Mouse (Mus musculus): ENCODE data around the gene Gm10401.

The Gm10401 gene

DNA sequence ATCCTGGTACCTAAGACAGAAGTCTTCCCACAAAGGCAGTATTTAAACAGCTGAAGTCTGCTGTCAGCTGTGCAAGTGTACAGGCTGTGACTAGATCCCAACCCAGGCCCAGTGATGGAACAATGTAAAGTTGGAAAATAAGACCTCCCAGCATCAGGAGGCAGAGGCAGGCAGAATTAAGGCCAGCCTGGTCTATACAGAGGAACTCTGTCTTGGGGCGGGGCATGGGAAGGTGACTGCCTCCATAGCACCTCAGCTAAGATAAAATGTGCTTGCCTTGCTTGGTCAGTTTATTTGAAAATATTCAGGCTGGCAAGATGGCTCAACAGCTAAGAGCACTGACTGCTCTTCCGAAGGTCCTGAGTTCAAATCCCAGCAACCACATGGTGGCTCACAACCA lies 27.6 kb downstream of the Gm10401 start:
- no peak for DNase-seq (ENCODE audit: low read depth, low spot score)

DNA sequence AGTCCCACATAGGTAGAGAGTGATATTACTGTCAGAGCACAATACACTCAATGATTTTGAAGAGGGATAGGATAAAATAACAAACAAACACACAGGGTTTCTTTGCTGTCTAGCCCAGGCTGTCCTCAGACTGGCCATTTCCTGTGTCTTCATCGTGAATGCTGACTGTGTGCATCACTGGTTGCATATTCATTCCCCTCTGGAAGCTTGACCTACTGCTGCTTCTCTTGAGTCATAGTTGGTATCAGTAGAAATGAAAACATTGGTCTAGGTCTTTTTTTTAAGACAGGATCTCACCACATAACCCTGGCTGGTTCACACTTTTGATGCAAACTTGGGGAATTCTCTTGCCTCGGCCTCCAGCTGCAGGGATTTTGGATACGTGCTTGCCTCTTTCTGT lies 28.5 kb downstream of the Gm10401 start:
- DNase-seq (ENCODE audit: low read depth, low spot score), result no peak

DNA sequence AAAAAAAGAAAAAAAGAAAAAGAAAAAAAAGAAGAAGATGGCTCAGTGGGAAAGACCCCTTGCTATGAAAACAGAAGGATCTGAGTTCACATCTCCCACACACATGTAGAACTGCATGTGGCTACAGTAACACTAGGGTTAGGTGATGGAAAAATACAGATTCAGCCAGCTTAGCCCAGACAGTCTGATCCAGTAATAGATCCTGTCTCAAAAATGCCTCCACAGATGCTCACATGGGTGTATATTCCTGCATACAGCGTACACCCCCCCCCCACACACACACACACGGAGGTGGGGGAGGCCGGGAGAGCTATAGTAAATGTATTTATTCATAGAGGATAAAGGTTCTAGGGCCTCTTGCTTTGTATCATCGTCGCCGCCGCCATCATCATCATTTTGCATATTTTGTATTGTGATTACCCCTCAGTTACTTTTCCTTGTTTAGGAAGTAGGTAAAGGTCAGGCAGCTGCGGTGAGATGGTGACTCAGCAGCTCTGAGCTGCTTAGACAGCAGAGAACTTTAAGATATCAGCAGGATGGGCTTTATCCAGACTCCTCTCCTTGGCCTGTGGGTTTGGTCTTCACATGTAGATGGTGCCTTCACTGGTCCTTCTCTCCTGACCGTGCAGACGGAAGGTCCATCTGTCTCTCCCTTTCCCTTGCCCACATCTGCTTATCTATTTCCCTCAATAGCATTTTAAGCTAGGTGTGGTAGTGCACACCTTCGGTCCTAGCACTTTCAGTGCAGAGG lies 29.2 kb downstream of the Gm10401 start:
- DNase-seq (ENCODE audit: low read depth, low spot score), result no peak

DNA sequence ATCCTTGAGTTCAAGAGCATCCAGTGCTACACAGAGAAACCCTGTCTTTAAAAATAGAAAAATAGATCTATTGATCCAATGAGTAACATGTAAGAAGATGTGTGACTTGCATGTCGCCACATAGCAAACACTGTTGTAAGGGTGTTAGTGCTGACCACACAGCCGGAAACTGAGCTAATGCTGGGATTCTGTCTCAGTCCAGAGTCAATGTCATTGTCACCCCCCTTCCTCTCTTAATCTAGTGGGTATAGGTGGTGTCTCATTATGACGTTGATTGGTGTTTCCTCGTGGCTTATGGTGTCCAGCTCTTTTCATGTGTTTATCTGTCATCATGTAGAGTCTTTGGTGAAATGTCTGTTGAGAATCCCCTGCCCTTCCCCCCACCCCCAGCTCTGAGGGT lies 31.9 kb downstream of the Gm10401 start:
- DNase-seq (ENCODE audit: low read depth, low spot score), result no peak

DNA sequence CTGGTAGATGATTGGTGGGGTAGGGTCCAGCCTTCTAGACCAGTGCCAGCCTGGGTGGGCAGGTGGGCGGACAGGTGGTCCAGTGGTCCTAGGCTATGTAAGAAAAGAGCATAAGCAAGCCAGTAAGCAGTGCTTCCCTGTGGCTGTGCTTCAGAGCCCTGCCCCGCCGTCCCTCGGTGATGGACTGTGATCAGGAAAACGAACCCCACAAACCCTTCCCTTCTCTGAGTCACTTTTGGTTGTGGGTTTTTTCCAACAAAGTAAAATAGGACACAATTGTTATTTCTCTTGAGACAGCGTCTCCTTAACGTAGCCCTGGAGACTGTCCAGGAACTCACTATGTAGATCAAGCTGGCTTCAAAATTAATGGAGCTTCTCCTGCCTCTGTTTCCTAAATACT lies 34.7 kb downstream of the Gm10401 start:
- DNase-seq (ENCODE audit: low read depth, low spot score), result no peak

DNA sequence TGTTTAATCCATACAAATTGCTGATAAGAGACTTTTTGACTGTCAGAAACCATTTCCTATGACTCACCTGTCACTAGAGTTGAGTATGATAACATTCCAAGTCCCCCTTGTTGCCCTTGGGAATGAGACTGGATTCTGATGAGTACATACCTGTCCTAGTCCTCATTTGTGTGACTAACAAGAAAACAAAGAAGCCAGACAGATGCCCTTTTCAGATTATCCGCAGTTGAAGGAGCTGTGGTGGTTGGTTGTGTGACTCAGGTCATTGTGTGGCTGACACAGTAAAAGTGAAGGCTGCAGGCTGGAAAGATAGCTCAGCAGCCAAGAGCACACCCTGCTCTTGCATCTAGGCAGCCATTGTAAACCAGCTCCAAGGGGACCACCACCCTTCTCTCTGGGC lies 35.5 kb downstream of the Gm10401 start:
- DNase-seq (ENCODE audit: low read depth, low spot score), result no peak

DNA sequence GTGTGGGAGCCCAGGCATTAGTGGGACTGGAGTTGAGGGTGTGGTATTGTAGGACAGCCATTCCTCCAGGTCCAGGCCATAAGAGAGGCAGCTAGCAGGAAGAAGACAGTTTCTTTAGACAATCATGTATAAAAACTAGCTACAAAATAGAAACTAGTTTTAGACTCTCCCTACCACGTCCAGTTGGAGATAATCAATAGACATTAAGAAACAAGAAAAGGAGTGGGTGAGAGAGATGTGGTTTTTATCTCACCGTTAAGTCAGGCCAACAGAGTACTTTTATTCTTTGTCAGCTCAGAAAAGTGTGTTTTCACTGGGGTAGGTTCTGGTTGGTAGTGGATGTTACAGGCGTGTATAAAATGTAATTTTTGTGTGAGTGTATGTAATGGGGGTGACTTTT lies 37.1 kb downstream of the Gm10401 start:
- DNase-seq (ENCODE audit: low read depth, low spot score), result no peak

DNA sequence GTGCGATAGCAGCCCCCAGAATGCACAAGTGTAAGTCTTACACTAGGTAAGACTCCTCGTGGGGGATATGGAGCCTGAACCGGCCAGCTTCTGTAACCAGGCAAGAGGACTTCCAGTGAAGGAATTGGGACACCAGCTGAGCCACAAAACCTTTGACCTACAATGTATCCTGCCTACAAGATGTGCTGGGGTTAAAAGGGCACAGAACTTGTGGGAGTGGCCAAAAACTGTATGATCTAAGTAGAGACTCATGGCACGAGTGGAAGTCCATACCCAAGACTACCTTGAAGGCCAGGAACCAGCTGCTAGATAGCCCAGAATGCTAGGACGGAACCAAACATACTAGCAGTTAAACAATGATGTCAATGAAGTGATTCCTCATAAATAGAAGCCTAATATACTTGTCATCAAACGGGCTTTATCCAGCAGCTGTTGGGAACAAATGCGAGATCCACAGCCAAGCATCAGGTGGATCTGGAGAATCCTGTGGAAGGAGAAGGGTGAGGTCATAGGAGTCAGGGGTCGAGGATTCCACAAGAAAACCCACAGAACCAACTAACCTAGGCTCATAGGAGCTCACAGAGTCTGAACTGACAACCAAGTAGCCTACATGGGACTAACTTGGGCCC lies 37.9 kb downstream of the Gm10401 start:
- no peak for DNase-seq (ENCODE audit: low read depth, low spot score)

DNA sequence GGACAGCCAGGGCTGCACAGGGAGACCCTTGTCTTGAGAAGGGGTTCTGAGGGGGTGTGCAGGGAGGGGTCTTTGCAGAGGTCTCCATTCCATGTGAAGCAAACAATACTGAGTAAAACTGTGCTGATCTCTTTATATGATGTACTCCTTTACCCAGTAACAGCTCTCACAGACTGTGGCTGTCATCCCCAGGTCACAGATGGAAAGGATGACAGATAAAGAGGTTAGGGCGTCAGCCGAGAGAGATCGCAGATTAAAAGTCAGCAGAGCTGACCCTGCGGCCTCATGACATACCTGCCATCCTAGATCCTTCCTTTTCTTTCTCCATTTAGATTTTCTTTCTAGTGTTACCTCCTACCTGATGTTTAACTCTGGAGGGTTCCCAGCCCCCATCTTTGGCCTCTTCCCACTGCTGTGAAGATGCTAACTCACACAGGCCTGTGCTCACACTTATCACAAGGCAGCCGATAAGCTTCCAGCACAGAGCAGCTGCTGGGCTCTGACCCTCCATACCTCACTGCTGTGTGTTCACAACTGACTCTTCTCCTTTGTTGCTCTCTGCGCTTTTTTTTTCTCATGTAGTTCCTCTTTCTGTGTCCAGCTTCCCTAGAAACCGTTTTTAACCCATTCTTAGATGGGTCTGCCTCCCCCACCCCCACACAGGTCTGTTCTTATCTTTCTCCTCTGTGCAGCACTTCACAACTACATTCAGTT lies 39.4 kb downstream of the Gm10401 start:
- no peak for DNase-seq (ENCODE audit: low read depth, low spot score)

DNA sequence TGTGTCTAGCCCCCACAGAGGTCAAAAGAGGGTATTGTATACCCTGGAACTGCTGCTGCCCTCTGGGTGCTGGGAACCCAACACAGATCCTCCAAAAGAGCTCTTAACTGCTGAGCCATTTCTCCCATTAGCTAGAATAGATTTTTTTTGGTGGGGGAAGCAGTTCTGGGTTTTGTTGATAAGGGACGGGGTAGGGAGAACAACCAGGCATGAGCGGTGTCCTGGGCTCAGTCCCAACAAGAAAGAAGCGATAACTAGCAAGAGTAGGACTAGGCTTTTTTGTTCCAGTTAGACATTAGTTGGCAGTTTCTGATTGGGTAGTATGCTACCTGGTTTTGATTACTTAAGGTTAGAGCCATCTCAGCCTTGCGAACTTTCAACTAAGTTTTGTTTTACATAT lies 40.9 kb downstream of the Gm10401 start:
- no peak for DNase-seq (ENCODE audit: low read depth, low spot score)

DNA sequence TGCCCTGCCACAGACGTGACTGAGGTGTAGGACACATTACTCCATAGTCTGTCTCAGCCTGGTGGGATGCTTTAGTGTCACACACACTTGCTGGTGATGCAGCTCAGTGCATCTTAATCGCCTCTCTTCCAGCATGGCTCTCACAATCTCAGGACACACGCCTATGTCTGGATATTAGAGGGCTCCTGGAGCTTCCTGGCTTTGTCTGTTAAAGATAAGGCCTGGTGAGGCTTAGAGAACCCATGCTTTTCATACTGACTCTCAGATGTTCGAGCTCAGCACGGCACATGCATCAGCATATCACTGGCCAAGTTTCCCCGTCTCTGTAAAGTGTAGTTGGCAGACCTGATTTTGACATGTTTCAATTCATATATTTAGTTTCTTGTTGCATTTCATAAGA lies 42.7 kb downstream of the Gm10401 start:
- no peak for DNase-seq (ENCODE audit: low read depth, low spot score)

DNA sequence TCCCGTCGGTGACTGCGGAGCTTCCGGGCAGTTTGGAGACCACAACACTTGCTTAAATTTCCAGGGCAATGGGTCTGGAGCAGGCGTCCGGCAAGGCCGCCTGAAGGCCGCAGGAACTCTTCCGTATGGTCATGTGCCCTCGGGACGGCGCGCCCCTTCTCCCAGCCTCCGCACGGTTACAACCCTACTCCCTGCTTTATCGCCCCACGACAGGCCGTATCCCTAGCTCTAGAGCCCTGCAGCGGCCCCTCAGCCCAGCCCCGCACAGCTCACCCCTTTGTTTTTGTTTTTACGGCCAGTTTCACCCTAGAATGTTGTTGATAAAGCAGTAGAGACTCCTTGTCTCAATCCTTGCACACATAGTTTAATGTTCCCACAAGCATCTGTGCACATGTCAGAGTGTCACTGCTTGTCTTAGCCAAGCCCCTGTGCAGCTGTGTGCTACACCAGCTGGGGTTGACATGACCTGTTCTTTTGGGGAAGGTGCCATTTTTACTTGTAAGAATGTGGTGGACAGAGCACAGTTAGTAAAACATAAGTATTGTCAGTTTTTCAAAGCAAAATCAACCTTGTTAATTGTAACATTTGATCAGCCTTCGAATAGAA lies 44.2 kb downstream of the Gm10401 start:
- DNase-seq (ENCODE audit: low read depth, low spot score), result no peak

DNA sequence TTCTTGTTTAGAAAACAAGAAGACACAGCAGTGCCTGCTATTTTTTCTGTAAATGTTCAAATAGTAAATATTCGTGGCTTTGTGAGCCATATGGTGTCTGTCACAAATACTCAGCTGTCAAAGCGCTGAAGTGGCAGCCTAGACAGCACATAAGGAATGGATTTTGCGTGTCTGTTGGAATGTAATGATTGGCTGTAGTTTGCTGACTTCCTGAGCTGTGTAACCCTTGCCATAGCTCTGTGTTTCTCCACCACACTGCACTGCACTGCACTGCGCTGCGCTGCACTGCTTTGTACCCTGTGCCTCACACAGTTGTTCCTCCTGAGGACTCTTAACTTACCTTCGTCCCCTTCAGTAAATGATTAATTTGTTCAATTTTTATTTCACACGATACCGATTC lies 45.5 kb downstream of the Gm10401 start:
- no peak for DNase-seq (ENCODE audit: low read depth, low spot score)

DNA sequence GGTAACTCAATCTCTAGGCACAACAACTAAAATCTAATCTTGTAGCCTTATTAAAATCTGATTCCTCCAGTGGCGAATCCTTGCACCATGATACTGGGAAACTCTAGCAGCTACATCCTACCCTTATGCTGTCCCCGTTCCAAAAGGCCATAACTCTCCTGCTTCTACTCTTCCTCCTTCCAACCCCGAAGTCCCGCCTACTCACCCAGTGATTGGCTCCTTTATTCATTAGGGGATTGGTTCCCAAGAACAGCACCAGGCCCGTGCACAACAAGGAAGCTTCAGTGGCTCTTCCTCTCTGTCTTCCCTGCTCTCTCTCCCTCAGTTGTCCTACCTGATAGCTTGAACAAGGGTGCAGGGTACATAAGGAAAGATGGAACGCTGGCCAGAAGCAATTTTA lies 47.3 kb downstream of the Gm10401 start:
- DNase-seq (ENCODE audit: low read depth, low spot score), result no peak

DNA sequence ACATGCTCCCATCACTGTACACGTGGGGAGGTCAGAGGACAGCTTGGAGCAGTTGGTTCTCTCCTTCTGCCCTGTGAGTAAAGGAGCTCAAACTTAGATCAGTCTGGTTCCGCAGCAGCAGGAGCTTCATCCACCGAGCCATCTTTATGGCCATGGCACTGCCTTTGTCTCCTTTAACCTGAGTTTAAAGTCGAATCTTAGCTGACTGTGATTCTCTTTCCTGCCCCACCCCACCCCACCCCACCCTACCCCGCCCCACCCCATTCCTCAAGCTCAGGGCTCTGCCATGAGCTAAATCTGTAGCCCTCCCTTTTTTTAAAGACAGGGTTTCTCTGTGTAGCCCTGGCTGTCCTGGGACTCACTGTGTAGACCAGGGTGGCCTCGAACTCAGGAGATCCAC lies 48.4 kb downstream of the Gm10401 start:
- DNase-seq (ENCODE audit: low read depth, low spot score), result no peak

All from mesoderm, embryonic 11.5 days (tissue).